8 mouse cellular contexts compared by ENCODE assay signal in the genomic region with DNA sequence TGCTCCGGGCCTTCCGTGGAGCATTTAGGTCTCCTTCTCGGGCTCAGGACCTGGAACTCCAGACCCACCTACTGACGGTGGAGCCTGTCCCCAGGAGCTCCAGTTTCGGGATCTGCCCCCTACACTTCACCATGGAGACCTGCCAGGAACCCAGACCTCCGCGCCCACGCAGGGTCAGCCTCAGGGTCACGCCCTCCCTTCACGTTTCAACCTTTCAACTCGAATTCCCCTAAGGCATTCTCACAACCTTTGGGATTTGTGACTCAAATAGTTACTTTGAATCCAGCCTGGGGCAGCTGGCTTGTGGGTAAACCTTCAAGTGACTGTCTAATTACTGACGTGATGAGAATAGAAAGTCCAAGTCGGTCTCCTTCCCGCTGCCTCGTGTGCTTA. TPM values are rescaled to one million over a fixed set of nuclear protein-coding genes. Genes with fewer than 3 reads are reported as not detected.
DNase-seq lines count a peak whose midpoint lies in the region; ATAC-seq lines count a peak whose summit lies in the region.

No protein-coding gene starts in this region.

- H3K4me1 ChIP-seq in heart, embryonic 10.5 days = peaks cover 22% of the 10 kb centered on the region
- H3K4me1 ChIP-seq in hindbrain, embryonic 15.5 days (replicated peaks) = peaks cover 41% of the 10 kb centered on the region
- H3K4me1 ChIP-seq in liver, embryonic 13.5 days (replicated peaks) = peaks cover 33% of the 10 kb centered on the region

- no peak for ATAC-seq in hindbrain, embryonic 15.5 days (ENCODE audit: low FRiP score, low read depth)
- ATAC-seq in liver, embryonic 13.5 days (ENCODE audit: low read depth) = peak; percentile 11; the same call in 1 of the 2 replicates
- no peak for ATAC-seq in inflammation-experienced regulatory T-cells, adult 6 months

- H3K4me3 ChIP-seq in heart, embryonic 10.5 days = peak overlapping the region; percentile 98
- peak overlapping the region; percentile 76 for H3K4me3 ChIP-seq in hindbrain, embryonic 15.5 days
- peak overlapping the region; percentile 96 for H3K4me3 ChIP-seq in liver, embryonic 13.5 days (replicated peaks)

- H3K4me2 ChIP-seq in hindbrain, embryonic 15.5 days = peak overlapping the region; percentile 79
- H3K4me2 ChIP-seq in liver, embryonic 13.5 days = peak overlapping the region; percentile 87

- peak overlapping the region; percentile 92 for H3K27ac ChIP-seq in heart, embryonic 10.5 days
- H3K27ac ChIP-seq in hindbrain, embryonic 15.5 days (replicated peaks) = peak overlapping the region; percentile 79
- H3K27ac ChIP-seq in liver, embryonic 13.5 days = peak overlapping the region; percentile 74

- no peaks in the 10 kb centered on the region for H3K27me3 ChIP-seq in heart, embryonic 10.5 days (ENCODE audit: insufficient read depth, poor library complexity, severe bottlenecking)
- H3K27me3 ChIP-seq in hindbrain, embryonic 15.5 days = no peaks in the 10 kb centered on the region
- H3K27me3 ChIP-seq in liver, embryonic 13.5 days = no peaks in the 10 kb centered on the region

- H3K36me3 ChIP-seq in heart, embryonic 10.5 days = peaks cover 18% of the 10 kb centered on the region
- peaks cover 19% of the 10 kb centered on the region for H3K36me3 ChIP-seq in hindbrain, embryonic 15.5 days
- H3K36me3 ChIP-seq in liver, embryonic 13.5 days = peaks cover 18% of the 10 kb centered on the region

- WGBS in heart, embryonic 10.5 days = under 1% methylated on average over 15 of the region's 15 CpGs
- WGBS in hindbrain, embryonic 15.5 days = 0% methylated on average over 15 of the region's 15 CpGs
- under 1% methylated on average over 15 of the region's 15 CpGs for WGBS in liver, embryonic 13.5 days (ENCODE audit: insufficient replicate concordance)

- H3K9me3 ChIP-seq in heart, embryonic 10.5 days = no peaks in the 10 kb centered on the region
- H3K9me3 ChIP-seq in hindbrain, embryonic 15.5 days = no peaks in the 10 kb centered on the region
- H3K9me3 ChIP-seq in liver, embryonic 13.5 days (replicated peaks) = no peaks in the 10 kb centered on the region

- no peak for DNase-seq in heart, embryonic 10.5 days (ENCODE audit: low spot score)
- no peak for DNase-seq in heart, adult 11 months
- DNase-seq in ES-CJ7 (ENCODE audit: low read depth, low spot score) = peak; percentile 47
- DNase-seq in cerebellum, postnatal 10 days = peak; percentile 54 to 69
- DNase-seq in liver, embryonic 13.5 days = peak; percentile 47
- DNase-seq in skeletal muscle tissue, adult 2 months (ENCODE audit: low read depth, low spot score) = peak; percentile 34

- H3K9ac ChIP-seq in hindbrain, embryonic 15.5 days = peak overlapping the region; percentile 83
- peak overlapping the region; percentile 94 for H3K9ac ChIP-seq in liver, embryonic 13.5 days

RNA-seq across cellular contexts. Expression of gene Mtor, which starts 0.4 kb away (rescaled TPM):
- polyA plus RNA-seq in heart, embryonic 10.5 days (2016; fragmentation: Nextera tagmentation; extraction: Ambion mirVana) = 17.3 and 19.9 TPM in 2 replicates
- 22.7 and 22.8 TPM in 2 replicates for polyA plus RNA-seq in hindbrain, embryonic 15.5 days (2015; fragmentation: Nextera tagmentation; extraction: Ambion mirVana)
- polyA plus RNA-seq in liver, embryonic 13.5 days (2015; fragmentation: Nextera tagmentation; extraction: Ambion mirVana) = 9.0 and 9.7 TPM in 2 replicates
- 10 to 100 TPM; 10.1 to 13.5 (median 11.7) TPM for polyA plus RNA-seq in inflammation-experienced regulatory T-cells, adult 6 months (2017; shearing (Covaris generic))

RNA-seq across cellular contexts. Expression of gene Ubiad1, which starts 4.3 kb away (rescaled TPM):
- 24.7 and 26.9 TPM in 2 replicates for polyA plus RNA-seq in heart, embryonic 10.5 days (2016; fragmentation: Nextera tagmentation; extraction: Ambion mirVana)
- 18.4 and 20.2 TPM in 2 replicates for polyA plus RNA-seq in hindbrain, embryonic 15.5 days (2015; fragmentation: Nextera tagmentation; extraction: Ambion mirVana)
- polyA plus RNA-seq in liver, embryonic 13.5 days (2015; fragmentation: Nextera tagmentation; extraction: Ambion mirVana) = 13.3 and 15.4 TPM in 2 replicates
- 1 to 10 TPM; 8.6 to 9.2 (median 8.7) TPM for polyA plus RNA-seq in inflammation-experienced regulatory T-cells, adult 6 months (2017; shearing (Covaris generic))

RNA-seq across cellular contexts. Expression of gene Angptl7, which starts 51.4 kb away (rescaled TPM):
- 2.8 and 4.3 TPM in 2 replicates for polyA plus RNA-seq in heart, embryonic 10.5 days (2016; fragmentation: Nextera tagmentation; extraction: Ambion mirVana)
- polyA plus RNA-seq in hindbrain, embryonic 15.5 days (2015; fragmentation: Nextera tagmentation; extraction: Ambion mirVana) = 0.44 and 0.50 TPM in 2 replicates
- polyA plus RNA-seq in liver, embryonic 13.5 days (2015; fragmentation: Nextera tagmentation; extraction: Ambion mirVana) = 0.32 and 0.58 TPM in 2 replicates
- under 1 TPM; 0.16 to 0.61 (median 0.36) TPM for polyA plus RNA-seq in inflammation-experienced regulatory T-cells, adult 6 months (2017; shearing (Covaris generic))

Comparison
In these comparisons a context has a peak if more than half of its experiments do, and no peak if none do; other contexts are left out.
1. DNase-seq: peak in ES-CJ7 (single experiment), cerebellum, postnatal 10 days (2 of 2), liver, embryonic 13.5 days (single experiment) and skeletal muscle tissue, adult 2 months (single experiment); none in heart, embryonic 10.5 days (single experiment) and heart, adult 11 months (single experiment).
2. Peak in every context shown above with its lines, with median percentiles within 50 percentile points of each other: H3K27ac ChIP-seq and H3K4me3 ChIP-seq.